Mouse (Mus musculus) cerebellum, adult 2 months (tissue): ENCODE measurements around the gene Hivep3. TPM values are rescaled to one million over a fixed set of nuclear protein-coding genes. Genes with fewer than 3 reads are reported as not detected.
A peak's percentile ranks its signal among the peaks of the same experiment; 100 is the strongest.

Experiments
- DNase-seq, 2 experiments: peaks; one replicate each; pipeline ENCODE4 v3.0.0; 2021
- H3K27ac ChIP-seq: fragments of 200-500 bp; 2 replicates; pipeline ENCODE4 v1.5.1; 2012; ENCODE audit warnings: low read length, control low read depth, inconsistent platforms; ENCODE audit not compliant: insufficient read depth
- H3K27me3 ChIP-seq: fragments of 200-500 bp; 2 replicates; pipeline ENCODE4 v1.6.1; 2012; ENCODE audit warnings: inconsistent platforms, mild to moderate bottlenecking, low read length, moderate library complexity; ENCODE audit not compliant: control insufficient read depth, insufficient read depth
- H3K4me1 ChIP-seq: fragments of 200-500 bp; 2 replicates; pipeline ENCODE4 v1.6.1; 2011; ENCODE audit warnings: low read length; ENCODE audit not compliant: control insufficient read depth, insufficient read depth
- H3K4me3 ChIP-seq: fragments of 200-500 bp; replicated peaks from 2 replicates; pipeline ENCODE3; 2011; ENCODE audit warnings: mild to moderate bottlenecking, low read depth, low read length, control low read depth; ENCODE audit not compliant: insufficient read depth
- CTCF ChIP-seq: fragments of 200-500 bp; IDR thresholded peaks from 2 replicates; pipeline ENCODE4 v1.5.1; 2011; ENCODE audit warnings: low read depth, mild to moderate bottlenecking, control low read depth, low read length, moderate library complexity, borderline replicate concordance; ENCODE audit not compliant: insufficient read depth
- POLR2A ChIP-seq: fragments of 200-500 bp; IDR thresholded peaks from 2 replicates; pipeline ENCODE4 v1.6.1; 2011; ENCODE audit warnings: low read length, control low read depth, borderline replicate concordance; ENCODE audit not compliant: insufficient read depth
- WGBS: fragments of 180-500 bp; shearing (Covaris S2); methylation state at CpG from one replicate; pipeline ENCODE4 v1.1.7; 2018; 5-methylcytosine and 5-hydroxymethylcytosine counted together
- polyA plus RNA-seq: library from polyadenylated mRNA; depleted of rRNA; stranded (reverse); fragments of >200 nt; gene quantifications from 2 replicates; pipeline ENCODE4 v1.2.3, GENCODE M21; 2012

Hivep3 gene
- polyA plus RNA-seq, 1 experiment = 36.8 TPM

GRCm38 (mm10) chr4:120158714-120159310, 425.2 kb downstream of the Hivep3 start:
- 56% methylated on average over 5 of the region's 5 CpGs for WGBS

GRCm38 (mm10) chr4:120161166-120161949, 427.8 kb downstream of the Hivep3 start, which contains the start of gene Edn2:
Edn2 (plus strand) TSS chr4:120161206.
- H3K4me3 ChIP-seq = no peak within 1 kb of the TSS
- DNase-seq = no peak
- WGBS = 66% methylated on average over 29 of the region's 29 CpGs
- TF ChIP-seq CTCF = no peak
- peaks cover 34% of the 10 kb centered on the region for H3K4me1 ChIP-seq
- no peaks in the 10 kb centered on the region; the same call in 1 of the 2 replicates for H3K27me3 ChIP-seq
- no peak within 1 kb of the TSS for H3K27ac ChIP-seq

More at GRCm38 (mm10) chr4:120158714-120159310, 425.2 kb downstream of the Hivep3 start:
- H3K4me3 ChIP-seq = no peak overlapping the region
- DNase-seq = no peak
- peaks cover 30% of the 10 kb centered on the region for H3K4me1 ChIP-seq
- H3K27me3 ChIP-seq = no peaks in the 10 kb centered on the region
- TF ChIP-seq CTCF (no peak), POLR2A (no peak)
- no peak overlapping the region for H3K27ac ChIP-seq

- TF ChIP-seq CTCF (no peak), POLR2A (no peak)
- no peaks in the 10 kb centered on the region; the same call in 1 of the 2 replicates for H3K27me3 ChIP-seq
- no peak overlapping the region for H3K27ac ChIP-seq
- no peak for DNase-seq
- 63% methylated on average over 8 of the region's 8 CpGs for WGBS
- peaks cover 34% of the 10 kb centered on the region for H3K4me1 ChIP-seq
- H3K4me3 ChIP-seq = no peak overlapping the region
These were observed 429.0 kb downstream of the Hivep3 start for GRCm38 (mm10) chr4:120162586-120162985.

GRCm38 (mm10) chr4:120163242-120163641, 429.7 kb downstream of the Hivep3 start:
- peak; percentile 88 to 91 for DNase-seq
- Histone ChIP-seq H3K27ac (no peak overlapping the region), H3K27me3 (no peaks in the 10 kb centered on the region; the same call in 1 of the 2 replicates), H3K4me3 (no peak overlapping the region), H3K4me1 (peaks cover 32% of the 10 kb centered on the region)
- WGBS = 1% methylated on average over 11 of the region's 11 CpGs
- TF ChIP-seq CTCF (no peak), POLR2A (no peak)

GRCm38 (mm10) chr4:120164316-120164715, 430.7 kb downstream of the Hivep3 start:
- TF ChIP-seq CTCF (no peak), POLR2A (no peak)
- 59% methylated on average over 5 of the region's 5 CpGs for WGBS
- no peak for DNase-seq

GRCm38 (mm10) chr4:120167778-120168177, 434.2 kb downstream of the Hivep3 start:
- 92% methylated on average over 6 of the region's 6 CpGs for WGBS
- TF ChIP-seq CTCF (no peak), POLR2A (no peak)
- peaks cover 14% of the 10 kb centered on the region for H3K4me1 ChIP-seq
- H3K27ac ChIP-seq = no peak overlapping the region
- no peak for DNase-seq
- H3K27me3 ChIP-seq = no peaks in the 10 kb centered on the region; the same call in 1 of the 2 replicates
- no peak overlapping the region for H3K4me3 ChIP-seq

More at GRCm38 (mm10) chr4:120164316-120164715, 430.7 kb downstream of the Hivep3 start:
- Histone ChIP-seq H3K27me3 (no peaks in the 10 kb centered on the region; the same call in 1 of the 2 replicates), H3K4me1 (peaks cover 25% of the 10 kb centered on the region), H3K27ac (no peak overlapping the region), H3K4me3 (no peak overlapping the region)

- Histone ChIP-seq H3K4me1 (peaks cover 9% of the 10 kb centered on the region), H3K4me3 (no peak overlapping the region), H3K27me3 (no peaks in the 10 kb centered on the region; the same call in 1 of the 2 replicates), H3K27ac (no peak overlapping the region)
- DNase-seq = no peak
- WGBS = 78% methylated on average over 4 of the region's 4 CpGs
- TF ChIP-seq POLR2A (no peak), CTCF (no peak)
These were observed 434.8 kb downstream of the Hivep3 start for GRCm38 (mm10) chr4:120168346-120168745.

- WGBS = 83% methylated on average over 9 of the region's 9 CpGs
- H3K27me3 ChIP-seq = no peaks in the 10 kb centered on the region; the same call in 1 of the 2 replicates
- H3K4me3 ChIP-seq = no peak overlapping the region
- no peak overlapping the region for H3K27ac ChIP-seq
- TF ChIP-seq POLR2A = no peak
- TF ChIP-seq CTCF = no peak
- no peaks in the 10 kb centered on the region for H3K4me1 ChIP-seq
- DNase-seq = no peak
These were observed 436.9 kb downstream of the Hivep3 start for GRCm38 (mm10) chr4:120170387-120170936.
